Mouse (Mus musculus): Measurements from ENCODE around the gene Vcp. TPM values are rescaled to one million over a fixed set of nuclear protein-coding genes. Genes with fewer than 3 reads are reported as not detected.

Gene Vcp
- total and polyA plus RNA-seq, 3 experiments, result 127 to 254 (median 238) TPM

- H3K79me2 ChIP-seq (replicated peaks; ENCODE audit: control insufficient read depth, insufficient read depth, low read length), result no peaks in the 10 kb centered on the region; the same call in 1 of the 2 replicates
- no peaks in the 10 kb centered on the region for H3K36me3 ChIP-seq (ENCODE audit: control insufficient read depth, insufficient read depth, low read length)
- TF ChIP-seq EP300 (IDR thresholded peaks at IDR 0.05; ENCODE audit: insufficient read depth, low read depth, low read length), result no peak
- TF ChIP-seq CTCF (IDR thresholded peaks at IDR 0.05), result no peak
- intact Hi-C loops (cut with DNase I), result no loop called here
- DNase-seq, result no peak
- no peak overlapping the region for H3K9ac ChIP-seq (ENCODE audit: low read depth, low read length)
- peaks cover 4% of the 10 kb centered on the region for H3K4me1 ChIP-seq (ENCODE audit: control insufficient read depth, insufficient read depth, low read length)
- H3K27me3 ChIP-seq (ENCODE audit: control insufficient read depth, insufficient read depth, low read length), result no peaks in the 10 kb centered on the region
- no peak overlapping the region for H3K27ac ChIP-seq
- WGBS, result 100% methylated on average over 1 of the region's 1 CpGs
- no peak overlapping the region for H3K4me3 ChIP-seq
Measured at GRCm38 (mm10) chr4:43032501-43032900, 32.2 kb upstream of the Vcp start.

- TF ChIP-seq CTCF (IDR thresholded peaks at IDR 0.05), result peak; percentile 50
- peak; percentile 80 for TF ChIP-seq POLR2A (IDR thresholded peaks at IDR 0.05; ENCODE audit: insufficient read depth, low read depth, low read length)
- TF ChIP-seq EP300 (IDR thresholded peaks at IDR 0.05; ENCODE audit: insufficient read depth, low read depth, low read length), result peak; percentile 59; the same call in 1 of the 2 replicates
- 2% methylated on average over 38 of the region's 38 CpGs for WGBS
- H3K9ac ChIP-seq (ENCODE audit: low read depth, low read length), result peak within 1 kb of the TSS; percentile 81
- H3K27me3 ChIP-seq (ENCODE audit: control insufficient read depth, insufficient read depth, low read length), result no peaks in the 10 kb centered on the region
- intact Hi-C loops (cut with DNase I), result no loop called here
- H3K36me3 ChIP-seq (ENCODE audit: control insufficient read depth, insufficient read depth, low read length), result no peaks in the 10 kb centered on the region
- H3K4me1 ChIP-seq (ENCODE audit: control insufficient read depth, insufficient read depth, low read length), result peaks cover 4% of the 10 kb centered on the region
- H3K4me3 ChIP-seq, result peak within 1 kb of the TSS; percentile 65
- peak; percentile 91 to 93 for DNase-seq
- no peaks in the 10 kb centered on the region; the same call in 1 of the 2 replicates for H3K79me2 ChIP-seq (replicated peaks; ENCODE audit: control insufficient read depth, insufficient read depth, low read length)
- peak within 1 kb of the TSS; percentile 91 for H3K27ac ChIP-seq
Measured at GRCm38 (mm10) chr4:43031237-43031995, 31.1 kb upstream of the Vcp start, which contains the start of gene Stoml2. Gene Stoml2 (minus strand): TSS chr4:43031710.

DNA sequence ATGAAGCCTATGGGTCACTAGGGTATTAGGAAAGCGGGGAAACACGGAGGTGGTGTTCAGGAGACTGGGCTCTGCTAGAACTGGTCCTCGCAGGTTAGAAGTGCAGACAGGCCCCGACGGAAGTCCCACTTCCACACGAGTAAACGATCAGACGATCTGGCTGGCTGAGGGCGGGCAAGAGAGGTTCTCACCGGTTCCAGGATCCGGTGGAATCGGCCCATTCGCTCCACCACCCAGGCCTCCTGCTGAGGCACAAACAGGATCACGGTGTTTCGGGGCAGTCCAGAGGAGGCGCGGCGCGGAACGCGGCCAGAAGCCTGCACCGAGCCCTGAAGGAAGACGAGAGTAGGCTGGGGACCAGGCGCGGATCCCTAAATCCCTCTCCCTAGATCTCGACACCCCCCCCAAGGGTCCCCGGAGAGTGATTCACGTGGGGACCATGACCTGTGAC, 30.5 kb upstream of the Vcp start:
- DNase-seq, result no peak
- intact Hi-C loops (cut with DNase I), result no loop called here

DNA sequence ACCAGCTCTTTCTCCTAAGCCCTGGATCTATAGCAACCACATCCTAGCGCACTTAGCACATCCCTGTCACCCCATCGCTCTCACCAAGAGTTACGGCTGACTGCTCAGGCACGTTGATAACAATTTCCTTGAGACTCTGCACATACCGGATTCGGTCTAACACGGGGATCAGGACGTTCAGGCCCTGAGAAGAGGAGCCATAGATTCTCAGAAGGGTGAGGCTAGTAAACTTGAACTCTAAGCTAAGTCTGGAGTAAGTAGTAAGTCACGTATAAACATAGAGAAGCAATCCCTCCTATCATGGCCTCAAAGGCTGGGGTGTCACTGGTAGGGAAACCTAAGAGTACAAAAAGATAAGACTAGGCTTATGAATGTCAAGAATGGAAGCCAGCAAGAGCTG, 30.0 kb upstream of the Vcp start:
- TF ChIP-seq POLR2A (IDR thresholded peaks at IDR 0.05; ENCODE audit: insufficient read depth, low read depth, low read length) (no peak), CTCF (IDR thresholded peaks at IDR 0.05) (no peak), EP300 (IDR thresholded peaks at IDR 0.05; ENCODE audit: insufficient read depth, low read depth, low read length) (no peak)
- Histone ChIP-seq H3K4me1 (ENCODE audit: control insufficient read depth, insufficient read depth, low read length) (peaks cover 4% of the 10 kb centered on the region), H3K36me3 (ENCODE audit: control insufficient read depth, insufficient read depth, low read length) (no peaks in the 10 kb centered on the region), H3K79me2 (replicated peaks; ENCODE audit: control insufficient read depth, insufficient read depth, low read length) (no peaks in the 10 kb centered on the region; the same call in 1 of the 2 replicates), H3K27ac (no peak overlapping the region; the same call in 1 of the 2 replicates), H3K4me3 (peak overlapping the region; percentile 65), H3K27me3 (ENCODE audit: control insufficient read depth, insufficient read depth, low read length) (no peaks in the 10 kb centered on the region), H3K9ac (ENCODE audit: low read depth, low read length) (peak overlapping the region; percentile 81)
- intact Hi-C loops (cut with DNase I), result no loop called here
- WGBS, result 59% methylated on average over 9 of the region's 9 CpGs
- no peak for DNase-seq

More for the DNA sequence above, 30.5 kb upstream of the Vcp start:
- no peak for TF ChIP-seq CTCF (IDR thresholded peaks at IDR 0.05)
- no peak for TF ChIP-seq POLR2A (IDR thresholded peaks at IDR 0.05; ENCODE audit: insufficient read depth, low read depth, low read length)
- peaks cover 4% of the 10 kb centered on the region for H3K4me1 ChIP-seq (ENCODE audit: control insufficient read depth, insufficient read depth, low read length)
- 2% methylated on average over 28 of the region's 28 CpGs for WGBS
- H3K27ac ChIP-seq, result peak overlapping the region; percentile 91
- H3K79me2 ChIP-seq (replicated peaks; ENCODE audit: control insufficient read depth, insufficient read depth, low read length), result no peaks in the 10 kb centered on the region; the same call in 1 of the 2 replicates
- no peaks in the 10 kb centered on the region for H3K36me3 ChIP-seq (ENCODE audit: control insufficient read depth, insufficient read depth, low read length)
- H3K9ac ChIP-seq (ENCODE audit: low read depth, low read length), result peak overlapping the region; percentile 81
- peak overlapping the region; percentile 65 for H3K4me3 ChIP-seq
- no peaks in the 10 kb centered on the region for H3K27me3 ChIP-seq (ENCODE audit: control insufficient read depth, insufficient read depth, low read length)

GRCm38 (mm10) chr4:43029749-43030148, 29.4 kb upstream of the Vcp start:
- no peaks in the 10 kb centered on the region for H3K36me3 ChIP-seq (ENCODE audit: control insufficient read depth, insufficient read depth, low read length)
- H3K27ac ChIP-seq, result no peak overlapping the region
- H3K4me3 ChIP-seq, result no peak overlapping the region
- H3K27me3 ChIP-seq (ENCODE audit: control insufficient read depth, insufficient read depth, low read length), result no peaks in the 10 kb centered on the region
- H3K79me2 ChIP-seq (replicated peaks; ENCODE audit: control insufficient read depth, insufficient read depth, low read length), result no peaks in the 10 kb centered on the region; the same call in 1 of the 2 replicates
- H3K9ac ChIP-seq (ENCODE audit: low read depth, low read length), result no peak overlapping the region
- no peak for DNase-seq
- TF ChIP-seq CTCF (IDR thresholded peaks at IDR 0.05), result no peak
- no peak for TF ChIP-seq EP300 (IDR thresholded peaks at IDR 0.05; ENCODE audit: insufficient read depth, low read depth, low read length)
- TF ChIP-seq POLR2A (IDR thresholded peaks at IDR 0.05; ENCODE audit: insufficient read depth, low read depth, low read length), result no peak
- peaks cover 7% of the 10 kb centered on the region for H3K4me1 ChIP-seq (ENCODE audit: control insufficient read depth, insufficient read depth, low read length)
- 88% methylated on average over 9 of the region's 9 CpGs for WGBS
- intact Hi-C loops (cut with DNase I), result no loop called here

DNA sequence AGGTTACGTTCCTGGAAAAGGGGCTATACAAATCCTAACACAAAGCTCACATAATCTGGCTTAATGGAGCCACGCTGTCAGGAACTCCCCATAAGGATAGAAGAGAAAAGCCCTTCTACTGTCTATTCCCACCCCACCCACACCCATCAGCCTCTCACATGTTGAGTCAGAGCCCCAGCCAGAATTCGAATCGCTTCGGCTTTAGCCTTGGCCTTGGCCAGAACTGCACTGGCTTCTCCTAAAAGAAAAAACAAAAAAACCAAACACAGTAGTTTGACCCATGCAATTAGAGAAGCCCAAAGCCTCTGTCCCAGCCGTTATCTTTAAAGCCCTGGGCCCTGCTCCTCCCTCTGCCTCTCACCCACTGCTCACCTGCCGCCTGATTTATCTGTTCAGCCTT, 28.8 kb upstream of the Vcp start:
- no peak overlapping the region for H3K27ac ChIP-seq
- no peaks in the 10 kb centered on the region for H3K27me3 ChIP-seq (ENCODE audit: control insufficient read depth, insufficient read depth, low read length)
- H3K36me3 ChIP-seq (ENCODE audit: control insufficient read depth, insufficient read depth, low read length), result no peaks in the 10 kb centered on the region
- no peak overlapping the region for H3K9ac ChIP-seq (ENCODE audit: low read depth, low read length)
- TF ChIP-seq POLR2A (IDR thresholded peaks at IDR 0.05; ENCODE audit: insufficient read depth, low read depth, low read length) (no peak), CTCF (IDR thresholded peaks at IDR 0.05) (no peak), EP300 (IDR thresholded peaks at IDR 0.05; ENCODE audit: insufficient read depth, low read depth, low read length) (no peak)
- WGBS, result 95% methylated on average over 7 of the region's 7 CpGs
- H3K4me1 ChIP-seq (ENCODE audit: control insufficient read depth, insufficient read depth, low read length), result peaks cover 7% of the 10 kb centered on the region
- no peaks in the 10 kb centered on the region; the same call in 1 of the 2 replicates for H3K79me2 ChIP-seq (replicated peaks; ENCODE audit: control insufficient read depth, insufficient read depth, low read length)
- no peak for DNase-seq
- H3K4me3 ChIP-seq, result no peak overlapping the region
- intact Hi-C loops (cut with DNase I), result no loop called here

All from heart, adult 2 months (tissue).